Mouse (Mus musculus): ENCODE measurements around the gene Jam3.

DNA sequence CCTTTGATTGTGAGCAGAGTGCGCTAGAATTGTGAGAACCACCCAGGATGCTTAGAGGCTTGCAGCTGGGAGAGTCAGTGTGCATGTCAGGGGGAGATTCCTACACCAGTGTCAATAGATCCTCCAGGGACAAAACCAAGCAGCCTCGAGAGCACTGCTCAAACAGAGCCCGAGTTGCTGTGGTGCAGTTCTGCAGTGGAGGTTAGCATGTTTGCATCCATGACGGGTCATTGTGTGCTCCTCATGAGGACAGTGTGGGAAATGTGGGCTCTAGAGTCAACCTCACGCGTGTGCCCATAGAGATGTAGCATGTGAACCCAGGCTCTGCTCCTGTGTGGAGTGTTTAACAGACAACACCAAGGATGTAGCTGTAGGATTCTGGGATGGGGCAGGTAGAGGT lies 62.3 kb downstream of the Jam3 start:
- TF ChIP-seq EP300 (IDR thresholded peaks at IDR 0.05; ENCODE audit: low read depth), result no peak
- no peak for TF ChIP-seq CTCF (IDR thresholded peaks at IDR 0.05; ENCODE audit: low read depth)

Measured in heart, postnatal 0 days (tissue).